Mouse (Mus musculus): Measurements from ENCODE around the gene Plcb1.
"Not testable (repeated sequence)": the region's sequence is repeated elsewhere in the genome, so short reads cannot be mapped to it uniquely, and the experiment has no call there.

The Plcb1 gene

GRCm38 (mm10) chr2:135307787-135308186, 521.9 kb downstream of the Plcb1 start:
- no peak for DNase-seq (ENCODE audit: low spot score)

- no peak for DNase-seq (ENCODE audit: low spot score)
These were observed 530.1 kb downstream of the Plcb1 start for GRCm38 (mm10) chr2:135315980-135316379.

GRCm38 (mm10) chr2:135318136-135318535, 532.3 kb downstream of the Plcb1 start:
- no peak for DNase-seq (ENCODE audit: low spot score)

- DNase-seq (ENCODE audit: low spot score): no peak
These were observed 537.5 kb downstream of the Plcb1 start for GRCm38 (mm10) chr2:135323276-135323954.

GRCm38 (mm10) chr2:135323955-135324302, 538.1 kb downstream of the Plcb1 start:
- peak; percentile 23 for DNase-seq (ENCODE audit: low spot score)

- peak; percentile 49 for DNase-seq (ENCODE audit: low spot score)
These were observed 542.9 kb downstream of the Plcb1 start for GRCm38 (mm10) chr2:135328756-135329155.

- DNase-seq (ENCODE audit: low spot score): peak; percentile 60
These were observed 544.1 kb downstream of the Plcb1 start for GRCm38 (mm10) chr2:135329782-135330545.

GRCm38 (mm10) chr2:135331868-135332267, 546.0 kb downstream of the Plcb1 start:
- no peak for DNase-seq (ENCODE audit: low spot score)

- DNase-seq (ENCODE audit: low spot score): peak; percentile 56
These were observed 570.4 kb downstream of the Plcb1 start for GRCm38 (mm10) chr2:135356311-135356710.

- peak; percentile 74 for DNase-seq (ENCODE audit: low spot score)
These were observed 575.9 kb downstream of the Plcb1 start for GRCm38 (mm10) chr2:135361798-135362197.

- DNase-seq (ENCODE audit: low spot score): no peak
These were observed 577.1 kb downstream of the Plcb1 start for GRCm38 (mm10) chr2:135362948-135363347.

- DNase-seq (ENCODE audit: low spot score): no peak
These were observed 584.5 kb downstream of the Plcb1 start for GRCm38 (mm10) chr2:135370259-135370835.

GRCm38 (mm10) chr2:135380796-135381195, 594.9 kb downstream of the Plcb1 start:
- not testable (repeated sequence) for DNase-seq (ENCODE audit: low spot score)

- no peak for DNase-seq (ENCODE audit: low spot score)
These were observed 595.5 kb downstream of the Plcb1 start for GRCm38 (mm10) chr2:135381396-135381795.

GRCm38 (mm10) chr2:135387990-135388389, 602.1 kb downstream of the Plcb1 start:
- no peak for DNase-seq (ENCODE audit: low spot score)

- DNase-seq (ENCODE audit: low spot score): no peak
These were observed 608.8 kb downstream of the Plcb1 start for GRCm38 (mm10) chr2:135394698-135395097.

GRCm38 (mm10) chr2:135396375-135396774, 610.5 kb downstream of the Plcb1 start:
- peak; percentile 7 for DNase-seq (ENCODE audit: low spot score)

- DNase-seq (ENCODE audit: low spot score): no peak
These were observed 612.1 kb downstream of the Plcb1 start for GRCm38 (mm10) chr2:135397970-135398369.

- DNase-seq (ENCODE audit: low spot score): no peak
These were observed 613.9 kb downstream of the Plcb1 start for GRCm38 (mm10) chr2:135399760-135400159.

- DNase-seq (ENCODE audit: low spot score): no peak
These were observed 617.0 kb downstream of the Plcb1 start for GRCm38 (mm10) chr2:135402916-135403315.

GRCm38 (mm10) chr2:135403344-135403743, 617.5 kb downstream of the Plcb1 start:
- DNase-seq (ENCODE audit: low spot score): no peak

- DNase-seq (ENCODE audit: low spot score): peak; percentile 21
These were observed 618.2 kb downstream of the Plcb1 start for GRCm38 (mm10) chr2:135404095-135404494.

Measured in MN1 (cell line).